ENCODE assay signal across 10 mouse cellular contexts in genomic region chr2:50272165-50272564, GRCm38 (mm10). TPM values are rescaled to one million over a fixed set of nuclear protein-coding genes. Genes with fewer than 3 reads are reported as not detected.
DNase-seq lines count a peak whose midpoint lies in the region; ATAC-seq and TF ChIP-seq lines count a peak whose summit lies in the region.
"Had no signal": no experiment of that assay in that cellular context is flagged by ENCODE, and none has a peak within 500 bp of the region (broad histone marks: within the 10 kb centered on the region; RNA-seq: fewer than 3 reads in every experiment).

No protein-coding gene starts in this region.

- H3K79me2 ChIP-seq in heart, adult 2 months (replicated peaks; ENCODE audit: control insufficient read depth, insufficient read depth, low read length), result no peaks in the 10 kb centered on the region

- no peaks in the 10 kb centered on the region for H3K36me3 ChIP-seq in heart, adult 2 months (ENCODE audit: control insufficient read depth, insufficient read depth, low read length)
- H3K36me3 ChIP-seq in liver, postnatal 0 days (replicated peaks; ENCODE audit: insufficient read depth, low read length), result 0 out of 2 replicates have a peak, but pooled peaks cover 5% of the 10 kb centered on the region
- H3K36me3 ChIP-seq in neural tube, embryonic 15.5 days, result no peaks in the 10 kb centered on the region

- no peak overlapping the region for H3K9ac ChIP-seq in heart, adult 2 months (ENCODE audit: low read depth, low read length)
- no peak overlapping the region for H3K9ac ChIP-seq in liver, postnatal 0 days (replicated peaks)
- H3K9ac ChIP-seq in neural tube, embryonic 15.5 days (replicated peaks), result no peak overlapping the region
- H3K9ac ChIP-seq: midbrain, embryonic 12.5 days had no signal

- no peak overlapping the region for H3K4me3 ChIP-seq in heart, adult 2 months
- no peak overlapping the region for H3K4me3 ChIP-seq in liver, postnatal 0 days (ENCODE audit: low read depth, low read length)
- H3K4me3 ChIP-seq in neural tube, embryonic 15.5 days (replicated peaks), result no peak overlapping the region
- H3K4me3 ChIP-seq: midbrain, embryonic 12.5 days had no signal

- no peak for TF ChIP-seq EP300 in heart, adult 2 months (IDR thresholded peaks at IDR 0.05; ENCODE audit: insufficient read depth, low read depth, low read length)
- TF ChIP-seq EP300 in liver, postnatal 0 days (IDR thresholded peaks at IDR 0.05; ENCODE audit: low read depth), result no peak

- H3K27me3 ChIP-seq in heart, adult 2 months (ENCODE audit: control insufficient read depth, insufficient read depth, low read length), result no peaks in the 10 kb centered on the region
- H3K27me3 ChIP-seq in liver, postnatal 0 days (ENCODE audit: insufficient read depth, low read length), result no peaks in the 10 kb centered on the region
- H3K27me3 ChIP-seq in neural tube, embryonic 15.5 days (replicated peaks), result no peaks in the 10 kb centered on the region
- H3K27me3 ChIP-seq: midbrain, embryonic 12.5 days had no signal

- H3K4me1 ChIP-seq in heart, adult 2 months (ENCODE audit: control insufficient read depth, insufficient read depth, low read length), result no peaks in the 10 kb centered on the region
- H3K4me1 ChIP-seq in liver, postnatal 0 days (ENCODE audit: insufficient read depth), result peaks cover 2% of the 10 kb centered on the region; the same call in 1 of the 2 replicates
- no peaks in the 10 kb centered on the region for H3K4me1 ChIP-seq in neural tube, embryonic 15.5 days

- ATAC-seq in liver, postnatal 0 days, result no peak
- ATAC-seq in megakaryocyte progenitor cell, adult 5-6 weeks (replicated peaks; ENCODE audit: poor library complexity), result peak; percentile 73
- ATAC-seq in neural tube, embryonic 15.5 days (ENCODE audit: low FRiP score), result no peak; the same call in 1 of the 2 replicates

- TF ChIP-seq CTCF in heart, adult 2 months (IDR thresholded peaks at IDR 0.05), result peak; percentile 80
- TF ChIP-seq CTCF in liver, postnatal 0 days (IDR thresholded peaks at IDR 0.05; ENCODE audit: low read depth), result peak; percentile 62

- no peak overlapping the region for H3K4me2 ChIP-seq in liver, postnatal 0 days (ENCODE audit: low read depth, low read length)
- H3K4me2 ChIP-seq in neural tube, embryonic 15.5 days, result no peak overlapping the region
- H3K4me2 ChIP-seq: midbrain, embryonic 12.5 days had no signal

- H3K9me3 ChIP-seq in liver, postnatal 0 days (ENCODE audit: low read length), result no peaks in the 10 kb centered on the region
- no peaks in the 10 kb centered on the region for H3K9me3 ChIP-seq in neural tube, embryonic 15.5 days (replicated peaks)
- H3K9me3 ChIP-seq: midbrain, embryonic 12.5 days had no signal

- no peak for DNase-seq in heart, adult 2 months
- no peak for DNase-seq in heart, postnatal 14 days
- DNase-seq in liver, postnatal 0 days, result no peak
- DNase-seq in liver (no peak), NIH3T3 (ENCODE audit: low read depth) (peak; percentile 70)
- DNase-seq in spleen, postnatal 10 days (ENCODE audit: low spot score in 2 of 2), result no peak
- DNase-seq: spleen, adult 18-20 months had no signal

- WGBS in heart, adult 2 months, result 21% methylated on average over 5 of the region's 5 CpGs
- 37% methylated on average over 5 of the region's 5 CpGs for WGBS in liver, postnatal 0 days (ENCODE audit: insufficient replicate concordance)
- 44% methylated on average over 5 of the region's 5 CpGs for WGBS in neural tube, embryonic 15.5 days

- H3K27ac ChIP-seq in heart, adult 2 months, result no peak overlapping the region
- H3K27ac ChIP-seq in liver, postnatal 0 days (ENCODE audit: low read depth), result no peak overlapping the region
- no peak overlapping the region for H3K27ac ChIP-seq in neural tube, embryonic 15.5 days (replicated peaks)
- H3K27ac ChIP-seq: midbrain, embryonic 12.5 days had no signal

- no peak for TF ChIP-seq POLR2A in heart, adult 2 months (IDR thresholded peaks at IDR 0.05; ENCODE audit: insufficient read depth, low read depth, low read length)

- intact Hi-C loops in heart, adult 2 months (cut with DNase I), result loop anchor here (1.0 kb wide), 1 partner anchor 508 kb away; no protein-coding TSS in a partner anchor
- intact Hi-C loops in heart, postnatal 14 days (cut with DNase I), result loop anchor here (1.0 kb wide), 1 partner anchor 508 kb away; no protein-coding TSS in a partner anchor

RNA-seq across cellular contexts. Expression of gene Mmadhc, which starts 24.4 kb away (rescaled TPM):
- total RNA-seq in heart, adult 2 months (2021), result 100 to 1,000 TPM; 148 to 170 TPM
- 74.9 and 150 TPM in 2 replicates for polyA plus RNA-seq in heart, adult 2 months (2012; rRNA removed)
- 100 to 1,000 TPM; 149 to 158 TPM for total RNA-seq in heart, postnatal 14 days (2021)
- polyA plus RNA-seq in liver, postnatal 0 days (2015; fragmentation: Nextera tagmentation; extraction: Ambion mirVana), result 88.3 and 90.6 TPM in 2 replicates
- total RNA-seq in megakaryocyte progenitor cell, adult 5-6 weeks (2015), result 97.9 and 108 TPM in 2 replicates
- 72.5 and 87.2 TPM in 2 replicates for total RNA-seq in megakaryocyte progenitor cell, adult 5-6 weeks (2017)
- polyA plus RNA-seq in neural tube, embryonic 15.5 days (2015; fragmentation: Nextera tagmentation; extraction: Ambion mirVana), result 139 and 145 TPM in 2 replicates
